Mouse (Mus musculus) liver, adult 2 months (tissue): ENCODE measurements at regions not wholly inside any gene's neighbourhood (a gene's known extent, or its start where the extent isn't known, plus 50 kb on each side); places are given as distances from the start of the nearest gene placed in this dataset.

Experiments used
- DNase-seq: peaks from one replicate; pipeline ENCODE4 v3.0.0-alpha.2; 2011; ENCODE audit warnings: low read depth, low spot score; ENCODE audit errors: extremely low read depth
- H3K27ac ChIP-seq: fragments of 200-500 bp; replicated peaks from 2 replicates; pipeline ENCODE4 v1.5.1; 2012; ENCODE audit warnings: low read depth, mild to moderate bottlenecking, control low read depth, inconsistent platforms, low read length; ENCODE audit not compliant: insufficient read depth
- H3K27me3 ChIP-seq: fragments of 200-500 bp; 2 replicates; pipeline ENCODE4 v1.6.1; 2012; ENCODE audit warnings: mild to moderate bottlenecking, moderate library complexity, low read length, inconsistent platforms; ENCODE audit not compliant: control insufficient read depth, insufficient read depth
- H3K36me3 ChIP-seq: fragments of 200-500 bp; 2 replicates; pipeline ENCODE4 v1.6.1; 2012; ENCODE audit warnings: low read length, inconsistent platforms; ENCODE audit not compliant: control insufficient read depth, insufficient read depth
- H3K4me1 ChIP-seq: fragments of 200-500 bp; 2 replicates; pipeline ENCODE4 v1.6.1; 2011; ENCODE audit warnings: low read length; ENCODE audit not compliant: control insufficient read depth, insufficient read depth
- H3K4me3 ChIP-seq: fragments of 200-500 bp; 2 replicates; pipeline ENCODE4 v1.5.1; 2011; ENCODE audit warnings: low read depth, mild to moderate bottlenecking, control low read depth, low read length, moderate library complexity; ENCODE audit not compliant: insufficient read depth
- H3K79me2 ChIP-seq: fragments of 200-500 bp; 2 replicates; pipeline ENCODE4 v1.6.1; 2012; ENCODE audit warnings: inconsistent platforms, mild to moderate bottlenecking, low read length, moderate library complexity; ENCODE audit not compliant: control insufficient read depth, insufficient read depth
- H3K9ac ChIP-seq: fragments of 200-500 bp; 2 replicates; pipeline ENCODE4 v1.6.1; 2012; ENCODE audit warnings: low read depth, mild to moderate bottlenecking, control low read depth, inconsistent platforms, low read length
- CTCF ChIP-seq: fragments of 200-500 bp; IDR thresholded peaks from 2 replicates; pipeline ENCODE4 v1.5.1; 2011; ENCODE audit warnings: low read depth, low read length, control low read depth
- POLR2A ChIP-seq: fragments of 200-500 bp; IDR thresholded peaks from 2 replicates; pipeline ENCODE4 v1.6.1; 2011; ENCODE audit warnings: low read length, control low read depth; ENCODE audit not compliant: insufficient read depth; ENCODE audit errors: extremely low read depth
- WGBS: fragments of 180-500 bp; shearing (Covaris S2); methylation state at CpG from one replicate; pipeline ENCODE4 v1.1.7; 2018; 5-methylcytosine and 5-hydroxymethylcytosine counted together

DNA sequence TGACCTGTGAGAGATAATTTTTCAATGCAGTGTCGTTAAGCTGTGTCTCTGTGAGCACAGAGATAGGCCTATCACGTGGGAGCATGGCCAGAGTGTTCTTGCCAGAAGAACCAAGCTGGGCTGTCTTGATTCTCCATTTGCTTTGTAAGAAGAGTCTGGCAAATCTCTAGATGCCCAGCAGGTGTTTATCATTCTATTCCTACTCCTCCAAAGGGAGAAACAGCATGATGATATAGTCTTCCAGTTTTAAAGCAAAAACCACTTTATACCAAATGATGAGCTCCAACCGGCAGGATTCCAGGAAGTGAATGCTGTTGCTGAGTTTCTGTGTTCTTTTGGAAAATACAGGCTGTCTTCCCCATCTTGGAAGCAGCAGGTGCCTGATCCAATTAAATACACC lies 51.2 kb upstream of the Samd3 start:
- Histone ChIP-seq H3K27ac (no peak overlapping the region), H3K9ac (no peak overlapping the region), H3K36me3 (no peaks in the 10 kb centered on the region), H3K79me2 (no peaks in the 10 kb centered on the region), H3K4me1 (no peaks in the 10 kb centered on the region), H3K27me3 (no peaks in the 10 kb centered on the region), H3K4me3 (no peak overlapping the region)
- DNase-seq: no peak
- WGBS: 76% methylated on average over 3 of the region's 3 CpGs
- TF ChIP-seq CTCF (no peak), POLR2A (no peak)
